Mouse (Mus musculus) liver, embryonic 14 days (tissue): Measurements from ENCODE around the gene Lpcat2b. TPM values are rescaled to one million over a fixed set of nuclear protein-coding genes. Genes with fewer than 3 reads are reported as not detected.

Source experiments
- polyA plus RNA-seq: library from polyadenylated mRNA; depleted of rRNA; stranded (reverse); fragments of >200 nt; gene quantifications from 2 replicates; pipeline ENCODE4 v1.2.3, GENCODE M21; 2012; rRNA removed

The Lpcat2b gene
- not detected in 2 replicates for polyA plus RNA-seq

GRCm38 (mm10) chr5:107431249-107431648 is at the start of gene Lpcat2b:
Lpcat2b (plus strand) TSS chr5:107431549.

GRCm38 (mm10) chr5:107402436-107402835 is 28.9 kb upstream of the Lpcat2b start, which contains the start of gene Ephx4:
Ephx4 (plus strand) TSS chr5:107402736.

GRCm38 (mm10) chr5:107437464-107438281 is 6.3 kb downstream of the Lpcat2b start, which contains the start of gene Btbd8:
Btbd8 (plus strand) TSS chr5:107437997.

Other genes starting within 250 kb of the Lpcat2b start
- 3.8 and 4.6 TPM in 2 replicates for gene Tgfbr3, start 141.9 kb upstream of the Lpcat2b start, polyA plus RNA-seq
- gene Brdt, start 100.4 kb upstream of the Lpcat2b start, polyA plus RNA-seq, result 0.15 TPM in 2 replicates
- gene Ephx4, start 28.8 kb upstream of the Lpcat2b start, polyA plus RNA-seq, result 0.03 and 0.06 TPM in 2 replicates
- gene Btbd8, start 6.4 kb downstream of the Lpcat2b start, polyA plus RNA-seq, result 1.2 and 1.3 TPM in 2 replicates
- gene Gm42669, start 76.1 kb downstream of the Lpcat2b start, polyA plus RNA-seq, result 0.02 and 0.05 TPM in 2 replicates
- 0.01 and 0.03 TPM in 2 replicates for gene 1700028K03Rik, start 103.2 kb downstream of the Lpcat2b start, polyA plus RNA-seq
- gene Rpap2, start 165.8 kb downstream of the Lpcat2b start, polyA plus RNA-seq, result 3.0 and 3.1 TPM in 2 replicates
- 3.9 and 4.2 TPM in 2 replicates for gene Glmn, start 166.3 kb downstream of the Lpcat2b start, polyA plus RNA-seq